Mouse (Mus musculus): Measurements from ENCODE around the gene Tst.

Gene Tst

DNA sequence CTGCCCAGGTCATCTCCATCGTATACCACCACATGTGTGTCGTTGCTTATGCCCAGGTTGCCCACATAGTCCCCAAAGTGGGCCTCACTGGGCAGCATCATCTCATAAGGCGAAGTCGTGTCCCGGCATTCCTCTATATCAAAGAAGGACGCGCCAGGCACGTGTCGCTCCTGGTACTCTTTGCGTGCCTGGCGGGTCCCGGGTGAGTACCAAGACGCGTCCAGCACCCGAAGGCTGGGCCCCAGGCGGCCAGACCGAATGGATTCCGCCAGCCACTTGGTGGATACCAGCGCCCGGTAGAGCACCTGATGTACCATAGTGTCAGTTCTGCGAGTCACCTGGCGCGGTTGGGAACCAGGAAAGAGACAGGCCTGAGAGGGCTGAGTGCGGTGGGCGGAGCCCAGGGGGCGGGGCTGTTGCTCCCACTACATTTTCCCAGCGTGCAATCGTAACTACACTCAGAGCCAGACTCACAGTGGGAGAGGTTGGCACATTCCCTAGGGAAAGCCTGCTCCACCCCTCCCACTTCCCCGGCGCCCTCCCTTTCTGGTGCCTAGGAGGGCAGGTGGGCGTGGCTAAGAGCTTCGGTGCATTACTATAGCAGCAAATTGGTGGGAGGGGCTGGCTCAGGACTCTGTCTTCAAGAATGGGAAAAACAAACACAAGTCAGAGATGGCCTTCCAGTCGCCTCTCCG lies at the start of gene Tst:
Gene Tst, minus strand, starts transcription at position 391 of the 695 bp plus-strand sequence.
- peak; percentile 95 for DNase-seq

DNA sequence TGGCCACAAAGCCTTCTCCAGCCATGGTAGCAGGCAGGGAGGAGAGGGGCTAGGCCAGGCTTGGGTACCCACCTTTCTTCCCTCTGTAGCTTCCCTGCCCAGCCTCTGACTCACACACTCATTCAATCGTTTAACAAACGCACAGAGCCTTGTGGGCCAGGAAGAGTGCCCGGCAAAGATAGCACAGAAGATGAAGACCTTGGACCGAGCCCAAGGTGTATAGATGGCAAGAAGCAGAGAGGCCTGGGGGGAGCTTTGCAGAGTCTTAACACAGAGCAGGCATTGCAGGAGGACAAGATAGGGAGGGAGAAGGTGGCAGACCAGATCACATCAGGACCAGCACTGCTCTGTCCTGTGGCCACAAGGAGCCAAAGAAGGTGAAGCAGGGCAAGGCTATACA lies 49.5 kb upstream of the Tst start:
- no peak for DNase-seq

DNA sequence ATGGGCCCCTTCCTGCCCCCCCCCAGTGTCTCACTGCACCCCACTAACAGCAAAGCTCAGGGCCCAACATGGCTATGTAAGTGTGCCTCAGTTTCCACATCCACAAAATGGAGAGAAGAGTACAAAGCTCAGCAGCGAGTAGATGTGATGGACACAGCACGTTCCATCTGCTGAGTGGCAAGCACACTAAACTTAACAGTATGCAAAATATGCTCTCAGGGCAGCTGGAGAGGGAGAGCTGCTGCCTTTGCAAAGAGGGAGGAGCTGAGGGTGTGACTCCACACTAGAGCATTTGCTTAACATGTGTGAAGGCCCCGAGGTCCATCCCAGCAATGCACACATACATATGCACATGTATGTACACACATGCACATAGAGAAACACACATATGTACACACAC lies 47.2 kb upstream of the Tst start:
- DNase-seq, result no peak

DNA sequence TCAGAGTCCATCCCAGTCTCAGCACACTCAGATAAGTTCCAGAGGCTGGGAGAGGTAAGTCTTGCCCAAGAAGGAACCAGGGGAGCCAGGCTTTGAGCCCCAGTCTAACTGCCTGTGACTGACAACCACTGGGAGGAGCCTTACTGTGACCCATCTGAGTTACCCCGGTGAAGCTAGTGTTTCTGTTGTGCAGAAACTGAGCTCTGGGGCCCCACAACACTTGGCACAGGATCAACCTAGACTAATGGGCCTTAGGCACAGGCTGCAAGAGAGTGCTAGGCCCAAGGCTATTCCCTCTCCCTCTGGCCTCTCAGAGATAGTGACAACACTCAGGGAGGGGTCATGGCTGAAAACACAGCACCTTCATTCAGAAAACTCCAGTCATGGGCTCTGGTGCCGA lies 45.5 kb upstream of the Tst start:
- no peak for DNase-seq

DNA sequence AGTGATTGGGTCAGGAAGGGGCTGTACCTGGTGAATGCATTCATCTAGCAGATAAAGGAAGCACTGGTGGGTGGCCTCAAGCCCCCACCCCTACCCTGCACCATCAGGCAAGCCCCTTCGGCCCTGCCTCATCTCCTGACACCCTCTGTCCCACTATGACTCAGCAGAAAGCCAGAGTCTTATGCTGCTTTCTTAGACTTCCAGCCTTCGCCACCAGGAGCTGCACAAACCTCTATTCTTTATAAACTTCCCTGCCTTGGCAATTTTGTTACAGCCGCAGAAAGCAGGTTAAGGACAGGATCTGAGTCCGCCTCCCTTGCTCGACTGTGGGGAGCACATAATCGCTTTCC lies 44.7 kb upstream of the Tst start:
- no peak for DNase-seq

DNA sequence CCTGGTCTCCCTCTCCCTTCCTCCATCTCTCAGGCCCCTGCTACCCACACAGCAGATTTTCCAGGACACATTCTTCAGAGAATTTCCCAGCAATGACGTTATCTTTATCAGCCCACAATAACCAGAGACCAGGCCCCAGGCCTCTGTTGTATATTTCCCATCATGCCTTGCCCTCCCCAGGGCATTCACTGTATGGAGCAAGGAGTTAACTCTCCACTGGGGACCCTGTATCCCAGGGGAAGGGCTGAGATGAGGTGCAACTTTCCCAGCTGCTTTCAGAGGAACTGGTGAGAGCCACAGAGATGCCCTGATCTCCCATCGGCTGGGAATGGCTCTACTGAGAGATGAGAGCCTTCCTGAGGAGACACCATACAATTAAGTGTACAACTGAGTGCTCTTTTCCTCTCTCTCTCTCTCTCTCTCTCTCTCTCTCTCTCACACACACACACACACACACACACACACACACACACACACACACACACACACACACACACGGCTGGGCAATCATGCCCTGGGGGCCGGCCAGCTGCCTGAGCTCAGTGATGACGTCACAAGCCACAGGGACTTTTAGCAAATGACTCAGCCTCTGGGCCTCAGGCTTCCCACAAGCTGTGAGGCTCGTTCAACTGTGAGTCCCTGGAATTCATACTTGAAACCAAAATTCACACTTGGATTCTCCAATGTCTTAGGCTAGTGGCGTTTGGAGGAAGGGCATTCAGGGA lies 44.1 kb upstream of the Tst start:
- no peak for DNase-seq

DNA sequence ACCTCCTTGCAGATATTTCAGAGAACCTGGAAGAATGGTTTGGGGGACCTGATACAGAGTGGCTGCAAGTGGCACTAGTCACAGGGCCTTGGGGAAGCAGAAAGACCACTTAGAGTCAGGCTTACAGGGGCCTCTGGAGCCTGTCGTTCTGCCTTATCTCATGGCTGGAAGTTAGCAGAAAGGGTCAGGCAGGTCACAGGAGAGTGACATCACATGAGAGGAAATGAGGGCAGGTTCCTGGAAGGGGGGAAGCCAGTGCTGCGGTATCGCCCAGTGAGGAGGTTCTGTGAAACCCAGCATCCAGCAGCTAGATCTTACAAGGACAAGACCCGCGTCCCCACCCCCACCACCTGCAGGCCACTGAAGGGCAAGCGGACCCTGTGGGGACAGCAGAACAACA lies 43.4 kb upstream of the Tst start:
- no peak for DNase-seq

DNA sequence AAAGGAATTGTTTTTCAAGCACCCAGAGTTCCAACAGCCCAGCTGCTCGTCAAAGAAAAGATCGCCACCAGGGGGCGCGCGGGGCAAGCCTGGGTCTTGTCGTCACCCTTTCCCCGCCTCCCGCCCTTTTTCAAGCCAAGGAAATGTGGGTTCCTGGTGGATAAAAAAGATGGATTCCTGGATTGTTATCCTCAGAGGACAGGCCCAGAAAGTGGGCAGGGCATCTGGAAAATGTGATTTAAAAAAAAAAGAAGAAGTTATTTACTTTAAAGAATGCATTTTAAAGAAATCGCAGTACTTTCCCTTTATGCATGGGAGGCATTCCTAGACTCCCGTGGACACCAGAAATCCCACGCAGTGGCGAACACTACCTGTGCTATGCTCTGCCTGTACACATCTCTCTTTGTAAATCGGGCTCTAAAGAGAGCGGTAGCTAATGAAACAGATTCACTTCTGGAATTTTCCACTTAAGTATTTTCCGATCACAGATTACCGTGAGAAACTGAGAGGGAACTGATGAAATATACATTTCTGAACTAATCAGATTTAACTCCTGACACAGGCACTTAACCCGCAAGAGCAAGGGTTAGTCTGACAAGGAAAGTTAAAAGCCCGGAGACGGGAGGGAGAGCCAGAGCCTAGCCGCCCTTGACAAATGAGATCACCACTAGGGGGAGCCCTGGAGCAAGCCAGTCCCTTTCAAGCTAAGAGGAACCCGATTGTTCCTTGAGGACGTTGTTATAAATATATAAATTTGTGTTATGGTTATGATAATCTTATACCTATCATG lies 42.2 kb upstream of the Tst start:
- DNase-seq, result peak; percentile 91

DNA sequence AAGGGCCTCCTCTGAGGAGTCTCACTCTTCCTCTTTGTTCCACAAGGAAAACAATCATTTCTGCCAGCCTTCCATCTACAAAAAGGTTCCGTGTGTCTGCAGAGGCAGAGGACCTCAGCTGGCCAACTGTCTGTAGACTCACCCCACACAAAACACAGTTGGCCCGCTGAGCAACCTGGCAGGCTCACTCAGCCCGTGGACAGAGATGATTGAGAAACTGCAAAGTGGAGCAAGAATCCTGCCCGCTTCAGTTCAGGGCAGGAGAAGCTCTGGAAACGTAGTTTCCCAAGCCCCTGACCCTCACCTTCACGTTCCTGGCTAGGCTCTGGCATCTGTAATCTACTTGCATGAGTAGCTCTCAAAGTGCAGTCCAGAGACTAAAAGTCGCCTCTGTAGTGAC lies 41.4 kb upstream of the Tst start:
- DNase-seq, result no peak

DNA sequence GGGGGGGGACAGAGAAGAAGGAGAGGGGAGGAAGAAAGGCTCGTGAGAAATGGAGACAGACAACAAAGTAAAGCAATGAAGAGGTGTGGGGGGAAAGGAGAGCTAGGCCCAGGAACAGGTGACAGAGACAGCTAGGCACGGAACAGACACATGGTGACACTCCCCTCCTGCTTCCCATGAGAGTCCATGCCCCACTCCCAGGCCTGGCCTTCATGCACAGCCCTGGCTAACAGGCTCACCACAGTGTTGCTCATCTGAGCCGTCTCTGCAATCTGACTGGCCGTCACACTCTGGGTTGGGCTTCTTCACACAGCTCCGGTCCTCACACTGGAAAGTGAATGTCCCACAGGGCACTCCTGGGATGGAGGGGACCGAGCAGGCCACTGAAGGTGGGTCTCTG lies 38.1 kb upstream of the Tst start:
- no peak for DNase-seq

DNA sequence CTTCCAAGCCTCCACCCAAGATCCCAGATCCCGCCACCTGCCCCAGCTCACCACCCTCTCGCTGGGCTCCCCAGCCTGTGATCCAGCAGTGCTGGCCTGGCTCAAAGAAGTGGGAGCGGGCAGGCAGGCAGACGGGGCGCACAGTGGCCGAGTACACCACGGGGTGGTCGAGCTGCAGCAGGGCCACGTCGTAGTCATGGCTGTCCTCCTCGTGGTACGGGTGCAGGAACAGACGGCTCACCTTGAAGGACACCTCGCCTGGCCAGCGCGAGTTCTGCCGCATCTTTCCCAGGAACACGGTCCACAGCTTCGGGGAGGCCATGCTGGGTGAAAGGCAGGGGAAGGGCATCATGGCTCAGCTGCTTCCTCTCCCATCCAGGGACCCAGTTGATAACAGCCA lies 36.5 kb upstream of the Tst start:
- DNase-seq, result no peak

DNA sequence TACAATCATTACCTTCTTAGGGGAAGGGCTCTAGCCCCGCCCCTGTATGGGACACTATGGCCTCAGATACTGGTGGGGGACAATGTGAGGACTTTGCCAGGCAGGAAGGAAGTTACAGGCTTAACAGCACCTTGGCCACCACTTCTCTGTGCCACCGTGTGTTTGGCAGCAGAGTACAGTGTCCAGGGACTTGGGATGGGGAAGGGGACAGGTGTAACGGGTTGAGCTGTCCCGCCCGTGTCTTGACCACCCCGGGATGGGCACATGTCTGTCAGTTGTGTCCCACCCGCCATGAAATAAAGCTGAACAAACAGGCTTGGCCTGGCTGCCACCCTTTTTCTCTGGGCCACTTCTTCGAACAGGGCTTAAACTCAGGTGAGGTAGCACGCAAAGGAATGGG lies 33.3 kb upstream of the Tst start:
- no peak for DNase-seq

DNA sequence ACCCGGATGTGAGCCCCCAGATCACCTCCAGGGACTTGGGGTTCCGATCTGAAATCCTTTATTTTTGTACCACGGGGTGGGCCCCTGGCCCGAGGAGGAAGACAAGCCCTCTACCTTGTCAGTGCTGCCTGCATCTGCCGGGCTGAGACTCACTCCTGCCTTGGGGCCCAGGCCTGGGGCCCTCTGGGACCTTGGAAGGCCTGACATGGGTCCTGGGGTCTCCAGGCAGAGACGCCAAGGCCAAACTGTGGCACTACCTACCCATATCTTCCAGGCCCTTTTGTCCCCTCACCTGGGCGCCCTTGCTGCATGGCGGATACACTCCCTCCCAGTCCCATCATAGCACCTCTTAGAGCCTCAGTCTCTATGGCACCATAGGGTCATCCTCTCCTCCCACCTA lies 32.8 kb upstream of the Tst start:
- peak; percentile 26 for DNase-seq

DNA sequence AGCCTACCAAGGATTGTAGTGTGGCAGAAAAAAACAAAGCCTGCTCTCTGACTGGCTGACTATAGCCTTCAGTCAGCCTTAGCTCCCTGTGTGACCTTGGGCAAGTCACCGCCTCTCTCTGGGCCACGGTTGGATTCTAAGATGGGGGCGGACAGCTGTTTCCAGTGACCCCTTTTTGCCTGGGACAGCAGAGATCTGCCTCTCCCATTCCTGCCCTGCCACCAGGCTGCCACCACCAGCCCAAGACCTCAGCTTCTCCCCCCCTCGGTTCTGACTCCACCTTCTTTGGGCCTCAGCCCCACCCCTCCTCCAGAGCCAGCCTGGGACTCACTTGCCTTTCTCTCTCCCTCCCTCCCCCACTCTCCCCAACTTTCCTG lies 32.3 kb upstream of the Tst start:
- no peak for DNase-seq

DNA sequence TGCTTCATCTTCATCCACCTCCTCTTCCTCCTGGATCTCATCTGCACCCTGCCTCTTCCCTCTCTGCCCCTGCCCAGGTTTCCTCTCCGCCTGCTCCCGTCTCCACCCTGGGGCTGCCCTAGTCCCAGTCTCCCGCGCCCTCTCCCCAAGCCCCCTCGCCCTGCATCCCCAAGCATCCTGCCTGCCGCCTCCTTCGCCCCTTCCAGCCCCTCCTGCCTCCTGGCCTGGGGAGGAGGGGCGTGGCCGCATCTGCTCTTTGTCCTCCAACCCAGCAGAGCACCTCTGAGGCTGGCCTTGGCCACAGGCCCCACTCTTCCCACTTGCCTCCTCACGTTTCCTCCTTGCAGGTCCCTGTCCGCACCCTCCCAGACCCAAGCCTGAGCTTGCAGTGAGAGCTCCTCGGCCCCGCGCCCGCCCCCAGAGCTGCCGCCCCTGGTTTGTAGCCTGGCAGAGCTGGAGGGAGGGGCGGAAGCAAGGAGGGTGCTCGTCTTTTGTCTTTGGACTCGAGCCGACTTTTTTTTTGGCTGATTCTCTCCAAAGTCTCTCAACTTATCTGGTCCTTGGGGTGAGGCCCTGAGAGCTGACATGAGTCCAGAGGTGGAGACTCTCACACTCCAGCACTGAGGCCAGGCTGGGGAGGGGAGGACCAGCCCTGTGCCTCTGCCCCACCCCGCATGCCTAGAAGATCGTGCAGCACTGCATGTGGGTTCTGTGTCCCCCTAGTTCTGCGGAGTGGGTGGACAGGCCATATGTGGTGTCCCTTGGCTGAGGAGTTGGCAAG lies 31.7 kb upstream of the Tst start:
- no peak for DNase-seq

DNA sequence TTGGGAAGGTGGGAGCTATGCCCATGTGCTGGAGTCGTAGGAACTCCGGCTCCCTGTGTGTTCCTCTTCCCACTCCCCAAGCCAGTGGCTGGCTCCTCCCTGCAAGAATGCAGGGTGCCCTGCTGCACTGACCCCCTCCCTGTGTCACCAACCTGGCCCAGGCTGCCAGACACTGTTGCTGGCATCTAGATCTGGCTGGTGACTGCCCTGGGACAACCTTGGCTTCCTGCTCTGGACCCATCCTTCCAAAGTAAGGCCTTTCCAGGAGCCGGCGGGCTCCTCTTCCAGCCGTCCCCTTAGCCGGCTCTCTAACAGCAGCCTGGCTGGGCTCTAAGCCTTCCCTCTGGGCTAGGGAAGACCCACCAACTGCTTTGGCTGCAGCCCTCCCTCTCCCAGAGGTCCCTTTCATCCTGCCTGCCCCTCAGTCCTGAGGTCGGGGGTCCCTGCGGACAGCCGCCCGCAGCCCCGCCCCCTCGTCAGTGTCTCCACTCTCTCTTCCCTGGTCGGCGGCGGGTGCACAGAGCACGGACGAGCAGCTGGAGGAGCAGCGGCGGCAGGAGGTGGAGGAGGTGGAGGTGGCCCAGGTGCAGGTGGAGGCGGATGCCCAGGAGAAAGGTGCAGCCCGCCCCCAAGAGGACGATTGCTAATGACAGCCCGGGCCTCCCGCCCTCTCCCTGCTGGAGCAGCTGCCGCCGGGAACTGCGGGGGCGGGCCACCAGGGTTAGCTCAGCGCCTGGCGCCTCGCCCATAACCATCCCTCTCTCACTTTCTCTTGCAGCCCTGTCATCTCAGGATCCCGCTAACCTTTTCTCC lies 30.9 kb upstream of the Tst start:
- DNase-seq, result peak; percentile 96

DNA sequence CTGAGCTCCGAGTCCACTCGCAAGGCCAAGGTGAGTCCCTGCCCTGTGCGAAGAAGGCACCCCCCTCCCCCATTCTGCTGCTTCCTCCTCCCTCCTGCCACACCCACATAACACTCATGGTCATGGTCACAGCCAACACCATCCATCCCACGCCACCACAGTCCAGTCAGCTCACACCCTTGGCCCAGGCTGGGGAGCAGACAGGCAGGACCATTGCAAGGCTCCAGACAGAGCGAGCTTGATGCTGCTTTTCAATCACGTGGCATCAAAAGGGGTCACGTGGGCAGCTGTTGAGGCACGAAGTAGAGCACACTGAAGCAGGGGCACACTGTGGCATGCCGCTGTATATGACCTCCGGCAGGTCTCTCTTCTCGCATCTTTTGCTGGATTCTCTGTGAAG lies 30.0 kb upstream of the Tst start:
- DNase-seq, result no peak

DNA sequence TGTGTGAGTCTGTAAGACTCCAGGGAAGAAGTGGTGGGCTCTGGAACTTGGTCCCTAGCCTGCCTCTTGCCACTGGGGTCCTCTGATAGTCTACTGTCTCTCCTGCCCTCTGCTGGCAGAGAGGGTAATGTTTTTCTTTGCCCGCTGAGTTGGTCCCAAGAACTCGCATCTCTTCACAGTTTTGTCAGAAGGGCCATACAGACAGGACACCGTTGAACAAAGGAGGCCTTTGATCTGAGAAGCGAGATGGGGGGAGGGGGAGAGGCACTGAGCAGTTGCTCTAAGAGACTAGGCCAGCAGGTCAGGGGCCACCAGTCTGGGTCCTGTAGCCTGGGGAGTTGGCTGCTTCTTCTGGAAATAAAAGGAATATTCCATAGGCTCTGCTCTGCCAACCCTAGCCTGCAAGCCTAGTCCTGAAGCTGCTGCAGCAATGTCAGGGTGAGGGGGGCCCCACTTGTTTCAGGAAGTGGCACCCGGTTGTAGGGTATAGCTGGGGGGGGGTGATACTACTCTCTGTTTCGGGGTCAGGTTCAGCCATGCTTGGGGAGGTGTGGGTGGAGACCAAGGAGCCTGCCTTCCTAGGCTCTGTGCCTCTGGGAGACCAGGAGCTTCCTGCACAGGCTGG lies 29.3 kb upstream of the Tst start:
- peak; percentile 66 for DNase-seq

DNA sequence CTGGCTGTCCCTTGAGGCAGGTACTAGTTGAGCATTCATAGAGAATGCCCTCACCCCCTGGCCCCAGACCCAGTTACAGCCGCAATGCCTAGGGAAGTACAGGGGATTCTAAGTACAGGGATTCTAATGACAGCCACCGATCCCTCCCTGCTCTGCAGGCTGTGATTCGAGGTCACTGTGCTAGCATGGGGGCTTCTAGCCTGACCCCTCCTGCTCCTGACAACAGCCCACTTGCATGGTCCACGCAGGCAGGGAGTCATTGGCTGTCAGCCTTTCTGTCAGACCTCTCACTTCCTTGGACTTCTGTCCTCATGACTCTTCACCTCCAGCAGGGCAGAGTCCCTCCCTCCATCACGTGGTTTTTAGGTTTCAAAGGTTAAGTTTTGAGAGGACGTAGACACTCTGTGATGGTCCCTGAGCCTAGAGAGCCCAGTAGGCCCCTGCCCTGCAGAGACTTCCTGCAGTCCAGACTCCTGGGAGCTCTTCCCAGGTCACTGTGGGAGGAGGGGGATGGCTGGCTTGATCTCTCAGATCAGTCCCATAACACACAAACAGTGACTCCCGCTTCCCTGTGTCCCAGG lies 25.9 kb upstream of the Tst start:
- no peak for DNase-seq

DNA sequence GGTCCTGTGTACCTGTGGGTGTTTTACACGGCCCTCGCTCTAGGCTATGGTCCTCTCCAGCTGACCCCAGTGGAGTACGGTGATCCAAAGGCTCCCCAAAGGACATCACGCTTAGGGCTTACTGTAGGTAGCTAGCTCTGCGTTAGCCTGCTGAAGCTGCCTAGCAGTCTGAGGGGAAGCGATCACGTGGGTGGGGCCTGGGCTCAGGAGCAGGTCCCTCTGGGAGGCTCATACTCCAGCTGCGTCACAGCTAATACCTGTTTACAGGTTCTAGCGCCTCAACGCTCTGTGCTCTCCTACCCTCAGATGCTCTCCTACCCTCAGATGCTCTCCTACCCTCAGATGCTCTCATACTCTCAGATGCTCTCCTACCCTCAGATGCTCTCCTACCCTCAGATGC lies 25.2 kb upstream of the Tst start:
- DNase-seq, result no peak

DNA sequence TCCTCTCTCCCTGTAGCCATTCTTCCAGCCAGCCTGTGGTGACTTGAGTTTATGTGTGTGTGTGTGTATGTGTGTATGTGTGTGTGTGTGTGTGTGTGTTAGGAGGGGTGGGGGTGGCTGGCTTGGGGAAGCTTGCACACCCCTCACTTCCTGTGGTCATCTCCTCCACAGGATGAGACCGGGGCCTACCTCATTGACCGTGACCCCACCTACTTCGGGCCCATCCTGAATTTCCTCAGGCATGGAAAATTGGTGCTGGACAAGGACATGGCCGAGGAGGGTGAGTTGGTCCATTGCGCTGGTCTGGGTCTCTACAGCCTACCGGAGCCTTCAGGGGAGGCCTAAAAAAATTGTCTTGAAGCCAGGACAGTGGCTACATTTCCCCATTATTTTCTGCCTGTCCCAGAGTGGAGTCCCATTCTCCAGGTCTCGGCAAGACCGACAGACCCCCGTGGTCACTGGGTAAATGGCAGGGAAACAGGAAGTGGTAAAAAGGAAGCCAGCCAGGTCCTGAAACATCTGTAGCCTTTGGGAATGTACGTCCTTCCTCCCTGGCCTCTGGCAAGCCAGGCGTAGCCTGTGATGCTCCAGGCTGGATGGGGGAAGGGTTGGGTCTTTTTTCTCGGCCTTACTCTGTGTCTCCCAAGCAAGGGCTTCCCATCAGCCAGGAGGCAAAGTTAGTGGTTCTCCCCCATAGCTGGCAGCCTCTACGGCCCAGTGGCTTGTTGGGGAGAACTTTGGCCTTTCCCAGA lies 24.3 kb upstream of the Tst start:
- no peak for DNase-seq
